Mouse (Mus musculus): ENCODE measurements around the gene Ypel2.

- no peak for TF ChIP-seq POLR2A (IDR thresholded peaks at IDR 0.05; ENCODE audit: low read depth, low read length)
- no peak for TF ChIP-seq CTCF (IDR thresholded peaks at IDR 0.05; ENCODE audit: extremely low read depth, insufficient read depth, insufficient read length, insufficient replicate concordance)
Measured at GRCm38 (mm10) chr11:87026096-87026875, 32.8 kb upstream of the Ypel2 start.
